Mouse (Mus musculus) hindbrain, embryonic 14.5 days (tissue): Measurements from ENCODE around the gene Tmem88b. TPM values are rescaled to one million over a fixed set of nuclear protein-coding genes. Genes with fewer than 3 reads are reported as not detected.
A peak's percentile ranks its signal among the peaks of the same experiment; 100 is the strongest.
"Not testable (repeated sequence)": the region's sequence is repeated elsewhere in the genome, so short reads cannot be mapped to it uniquely, and the experiment has no call there.

Experiments
- ATAC-seq: fragments of 200-750 bp; cut with Nextera tagmentation; 2 replicates; pipeline ENCODE4 v1.8.0; 2017; ENCODE audit warnings: moderate number of reproducible peaks, mild to moderate bottlenecking, moderate TSS enrichment, moderate library complexity; ENCODE audit not compliant: low FRiP score
- DNase-seq: peaks from one replicate; pipeline ENCODE4 v3.0.0-alpha.2; 2015; ENCODE audit warnings: low spot score
- H3K27ac ChIP-seq: fragments of 300-500 bp; sonication (generic); 2 replicates; pipeline ENCODE4 v1.5.1; 2014; ENCODE audit warnings: mild to moderate bottlenecking, moderate library complexity
- H3K27me3 ChIP-seq: fragments of 300-500 bp; sonication (generic); 2 replicates; pipeline ENCODE4 v1.6.1; 2014; ENCODE audit warnings: mild to moderate bottlenecking, low read length, mixed read lengths; ENCODE audit not compliant: control insufficient read depth, insufficient read depth
- H3K36me3 ChIP-seq: fragments of 300-500 bp; sonication (generic); replicated peaks from 2 replicates; pipeline ENCODE4 v1.6.1; 2014; ENCODE audit not compliant: control insufficient read depth, insufficient read depth
- H3K4me1 ChIP-seq: fragments of 300-500 bp; sonication (generic); replicated peaks from 2 replicates; pipeline ENCODE4 v1.6.1; 2014; ENCODE audit warnings: antibody characterized with exemption, low read length, mixed read lengths; ENCODE audit not compliant: control insufficient read depth, insufficient read depth
- H3K4me2 ChIP-seq: fragments of 300-500 bp; sonication (generic); replicated peaks from 2 replicates; pipeline ENCODE4 v1.6.1; 2014; ENCODE audit warnings: mild to moderate bottlenecking, moderate library complexity
- H3K4me3 ChIP-seq: fragments of 300-500 bp; sonication (generic); replicated peaks from 2 replicates; pipeline ENCODE4 v1.5.1; 2014; ENCODE audit warnings: mild to moderate bottlenecking, low read length
- H3K9ac ChIP-seq: fragments of 300-500 bp; sonication (generic); 2 replicates; pipeline ENCODE4 v1.6.1; 2014
- H3K9me3 ChIP-seq: fragments of 300-500 bp; sonication (generic); 2 replicates; pipeline ENCODE4 v1.6.1; 2016; ENCODE audit warnings: low read length; ENCODE audit not compliant: control insufficient read depth
- WGBS: fragments of 180-500 bp; shearing (Covaris S2); extraction: QIAGEN DNeasy Blood & Tissue Kit; methylation state at CpG from one replicate; pipeline ENCODE4 v1.1.7; 2014; 5-methylcytosine and 5-hydroxymethylcytosine counted together
- polyA plus RNA-seq: library from polyadenylated mRNA; unstranded; fragments of >200 nt; fragmentation: Nextera tagmentation; extraction: Ambion mirVana; gene quantifications from 2 replicates; pipeline ENCODE4 v1.2.1, GENCODE M21; 2014

Gene Tmem88b
- polyA plus RNA-seq, 1 experiment from 2014 or later = 0.84 TPM

DNA sequence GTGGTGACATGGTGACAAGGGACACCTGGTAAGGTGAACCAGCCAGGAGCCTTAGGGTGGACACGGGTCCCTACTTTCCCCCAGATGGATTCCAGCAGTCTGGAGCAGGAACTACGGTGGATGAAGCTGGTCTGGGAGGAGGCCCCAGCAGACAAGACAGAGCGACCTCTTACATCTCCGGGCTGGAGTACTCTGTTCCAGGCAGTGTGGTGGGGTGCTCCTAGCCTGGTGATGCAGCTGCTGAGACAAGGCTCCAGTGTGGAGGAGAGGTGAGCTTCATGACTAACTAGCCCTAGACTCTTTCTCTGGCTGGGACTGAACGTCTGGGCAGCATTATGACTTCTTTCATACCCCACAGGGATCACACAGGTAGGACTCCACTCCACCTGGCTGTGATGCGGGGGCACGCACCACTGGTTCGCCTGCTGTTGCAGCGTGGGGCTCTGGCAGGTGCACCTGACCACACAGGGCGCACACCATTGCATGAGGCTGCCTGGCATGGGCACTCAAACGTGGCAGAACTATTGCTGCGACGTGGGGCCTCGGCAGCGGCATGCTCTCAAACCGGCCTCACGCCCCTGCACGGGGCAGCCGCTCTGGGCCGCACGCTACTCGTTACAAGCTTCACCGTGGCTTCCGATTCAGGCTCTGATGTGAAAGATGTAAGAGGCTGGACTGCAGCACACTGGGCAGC lies 5.7 kb upstream of the Tmem88b start:
- ATAC-seq (no peak), DNase-seq (no peak)
- Histone ChIP-seq H3K36me3 (no peaks in the 10 kb centered on the region), H3K9me3 (no peaks in the 10 kb centered on the region), H3K4me1 (no peaks in the 10 kb centered on the region), H3K4me2 (no peak overlapping the region), H3K9ac (no peak overlapping the region), H3K27me3 (no peaks in the 10 kb centered on the region), H3K4me3 (no peak overlapping the region), H3K27ac (no peak overlapping the region)
- whole genome bisulfite sequencing = 74% methylated on average over 24 of the region's 24 CpGs

DNA sequence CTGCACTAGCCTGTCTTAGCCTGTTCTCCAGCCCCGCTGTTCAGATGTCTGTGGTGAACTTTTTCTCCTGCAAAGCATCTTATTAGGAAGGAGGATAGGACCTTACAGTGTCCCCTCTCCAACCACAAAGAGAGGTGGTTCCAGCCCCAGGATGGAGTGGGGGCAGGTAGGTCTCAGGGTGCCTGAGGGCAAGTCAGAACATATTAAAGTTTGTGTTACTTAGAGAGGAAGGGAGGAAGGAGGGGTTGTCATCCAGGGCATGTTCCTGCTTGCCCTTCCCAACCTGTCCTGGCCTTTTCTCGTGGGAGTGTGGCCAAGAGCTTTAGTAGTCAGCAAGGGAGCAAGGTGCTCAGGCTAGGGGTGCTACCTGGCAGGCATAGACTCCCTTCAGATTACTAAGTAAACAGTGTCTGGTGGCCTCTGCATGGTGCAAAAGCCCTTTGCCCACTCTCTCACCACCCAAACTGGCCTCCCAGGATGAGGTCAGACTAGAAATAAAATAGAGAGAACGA lies 5.0 kb upstream of the Tmem88b start:
- 83% methylated on average over 3 of the region's 3 CpGs for WGBS
- DNase-seq (no peak), ATAC-seq (no peak)
- no peak overlapping the region for H3K4me2 ChIP-seq
- no peak overlapping the region for H3K27ac ChIP-seq
- no peak overlapping the region for H3K4me3 ChIP-seq
- no peak overlapping the region for H3K9ac ChIP-seq
- H3K36me3 ChIP-seq = no peaks in the 10 kb centered on the region
- H3K27me3 ChIP-seq = no peaks in the 10 kb centered on the region
- no peaks in the 10 kb centered on the region for H3K4me1 ChIP-seq
- H3K9me3 ChIP-seq = no peaks in the 10 kb centered on the region

DNA sequence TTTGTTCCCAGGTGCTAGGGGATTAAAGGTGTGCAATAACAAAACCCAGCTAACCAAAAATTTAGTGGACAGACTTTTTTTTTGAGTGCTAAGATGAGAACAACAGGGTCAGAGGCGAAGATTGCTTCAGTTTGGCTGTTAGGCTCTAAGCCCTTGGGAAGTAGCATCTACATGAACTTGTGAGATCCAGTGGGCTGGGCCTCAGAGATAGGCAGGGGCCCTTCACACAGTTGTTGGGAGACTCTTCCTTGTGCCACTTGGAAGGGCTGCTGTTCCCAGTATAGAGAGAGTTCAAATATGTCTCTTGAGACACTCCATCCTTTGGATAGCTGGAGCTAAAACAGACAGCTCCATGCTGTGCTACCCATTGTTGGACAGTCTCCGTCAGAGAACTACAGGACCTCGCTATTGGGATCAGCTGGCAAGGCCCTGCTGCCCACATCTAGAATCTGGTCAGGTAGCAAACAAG lies 4.4 kb upstream of the Tmem88b start, which contains the start of gene Ankrd65:
Gene Ankrd65, plus strand, starts transcription at position 419 of the 469 bp plus-strand sequence.
- no peaks in the 10 kb centered on the region for H3K27me3 ChIP-seq
- H3K4me1 ChIP-seq = 0 out of 2 replicates have a peak, but pooled peaks cover 3% of the 10 kb centered on the region
- DNase-seq (no peak), ATAC-seq (no peak)
- H3K36me3 ChIP-seq = no peaks in the 10 kb centered on the region
- no peak within 1 kb of the TSS for H3K4me3 ChIP-seq
- H3K27ac ChIP-seq = no peak within 1 kb of the TSS
- no peaks in the 10 kb centered on the region for H3K9me3 ChIP-seq
- H3K4me2 ChIP-seq = no peak within 1 kb of the TSS
- H3K9ac ChIP-seq = no peak within 1 kb of the TSS
- WGBS = 60% methylated on average over 3 of the region's 3 CpGs

DNA sequence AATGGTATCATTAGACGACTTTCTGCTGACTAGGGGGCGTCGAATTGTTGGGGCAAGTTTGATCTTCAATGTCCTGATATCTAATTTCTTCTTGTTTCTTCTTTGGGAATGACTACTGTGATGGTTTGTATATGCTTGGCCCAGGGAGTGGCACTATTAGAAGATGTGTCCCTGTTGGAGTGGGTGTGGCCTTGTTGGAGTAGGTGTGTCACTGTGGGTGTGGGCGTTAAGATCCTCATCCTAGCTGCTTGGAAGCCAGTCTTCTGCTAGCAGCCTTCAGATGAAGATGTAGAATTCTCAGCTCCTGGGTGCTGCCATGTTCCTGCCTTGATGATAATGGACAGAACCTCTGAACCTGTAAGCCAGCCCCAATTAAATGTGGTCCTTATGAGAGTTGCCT lies 3.2 kb upstream of the Tmem88b start:
- H3K4me3 ChIP-seq, H3K4me1 ChIP-seq, H3K27ac ChIP-seq, H3K27me3 ChIP-seq, DNase-seq, ATAC-seq, H3K4me2 ChIP-seq, H3K9ac ChIP-seq, H3K9me3 ChIP-seq, H3K36me3 ChIP-seq: not testable (repeated sequence)
- WGBS = 82% methylated on average over 4 of the region's 4 CpGs

DNA sequence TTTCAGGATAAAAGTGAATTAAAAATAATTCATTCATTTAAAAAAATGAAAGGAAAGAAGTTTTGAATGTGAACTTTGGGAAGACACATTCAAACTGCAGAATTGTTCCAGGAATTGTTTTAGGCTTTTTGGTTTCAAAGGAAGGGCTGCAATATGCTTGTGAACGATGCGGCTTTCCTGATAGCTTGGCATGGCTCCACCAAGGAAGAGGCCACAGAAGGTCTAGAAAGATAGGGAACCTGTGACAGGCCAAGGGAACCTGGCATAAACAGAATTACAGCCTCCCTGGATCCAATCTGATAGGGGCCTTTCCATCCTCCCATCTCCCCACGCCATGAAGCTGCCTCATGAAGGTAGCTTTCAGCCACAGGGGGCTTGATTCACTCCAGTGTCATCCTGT lies 2.6 kb upstream of the Tmem88b start:
- no peak overlapping the region for H3K27ac ChIP-seq
- H3K27me3 ChIP-seq = no peaks in the 10 kb centered on the region
- WGBS = 76% methylated on average over 3 of the region's 3 CpGs
- no peak for DNase-seq
- H3K9me3 ChIP-seq = no peaks in the 10 kb centered on the region
- no peak overlapping the region for H3K9ac ChIP-seq
- no peak for ATAC-seq
- no peak overlapping the region for H3K4me3 ChIP-seq
- H3K4me2 ChIP-seq = no peak overlapping the region
- H3K4me1 ChIP-seq = peaks cover 10% of the 10 kb centered on the region
- no peaks in the 10 kb centered on the region for H3K36me3 ChIP-seq

DNA sequence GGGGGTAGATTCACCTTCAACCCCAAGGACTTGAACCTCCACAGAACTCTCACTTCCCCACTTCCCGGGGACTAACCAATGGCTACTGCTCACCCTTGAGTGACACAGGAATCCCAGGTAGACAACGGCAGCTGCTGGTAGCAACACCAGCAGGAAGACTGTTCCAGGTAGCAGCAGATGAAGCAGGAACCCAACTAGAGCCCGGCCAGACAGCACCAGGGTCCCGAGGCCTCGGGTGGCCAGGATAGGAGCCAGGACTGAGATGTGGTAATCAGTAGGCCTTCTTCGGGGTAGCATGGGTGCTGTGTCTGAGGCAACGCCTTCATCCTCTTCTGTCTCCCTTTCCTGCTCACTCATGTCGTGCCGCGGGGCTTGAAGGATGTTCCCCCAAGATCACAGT lies 428 bp downstream of the Tmem88b start:
- Histone ChIP-seq H3K4me3 (no peak overlapping the region), H3K27ac (no peak overlapping the region), H3K4me1 (peaks cover 11% of the 10 kb centered on the region), H3K27me3 (no peaks in the 10 kb centered on the region), H3K9ac (no peak overlapping the region), H3K36me3 (no peaks in the 10 kb centered on the region), H3K9me3 (no peaks in the 10 kb centered on the region), H3K4me2 (0 out of 2 replicates have a peak overlapping the region, but pooled peaks have one; percentile 10)
- WGBS = 88% methylated on average over 10 of the region's 10 CpGs
- ATAC-seq = no peak
- no peak for DNase-seq

DNA sequence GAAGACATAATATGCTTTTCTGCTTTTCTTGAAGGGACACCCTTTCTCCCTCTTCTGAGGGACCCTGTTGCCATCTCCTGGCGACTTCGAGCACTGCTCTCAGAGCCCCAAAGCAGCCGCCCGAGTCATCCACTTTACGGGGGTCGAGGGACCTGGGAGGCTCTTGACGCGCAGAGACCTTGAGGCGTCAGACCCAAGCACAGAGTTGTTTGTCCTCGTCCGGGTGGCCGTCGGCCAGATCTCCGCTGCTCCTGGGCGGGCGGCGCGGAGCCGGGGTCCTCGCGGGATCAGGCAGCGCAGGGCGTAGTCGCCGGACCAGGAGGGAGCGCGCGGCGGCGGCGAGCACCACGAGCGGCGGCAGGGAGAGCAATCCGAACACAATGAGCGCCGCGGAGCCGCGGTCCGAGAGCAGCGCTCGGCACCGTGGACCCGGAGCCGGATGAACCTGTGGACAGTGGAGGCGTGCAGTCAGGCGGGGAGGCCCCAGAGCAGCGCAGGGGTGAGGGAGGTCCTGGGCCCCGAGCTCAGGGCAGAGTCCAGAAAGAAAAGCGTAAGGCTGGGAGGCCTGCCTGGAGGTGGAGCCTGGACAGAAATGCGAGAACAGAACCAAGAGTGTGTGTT lies 1.5 kb downstream of the Tmem88b start:
- H3K9me3 ChIP-seq = no peaks in the 10 kb centered on the region
- peak overlapping the region; percentile 56 for H3K4me3 ChIP-seq
- H3K4me2 ChIP-seq = peak overlapping the region; percentile 61
- H3K36me3 ChIP-seq = no peaks in the 10 kb centered on the region
- under 1% methylated on average over 47 of the region's 52 CpGs for WGBS
- ATAC-seq (peak; percentile 89), DNase-seq (peak; percentile 84)
- H3K27ac ChIP-seq = peak overlapping the region; percentile 90
- H3K27me3 ChIP-seq = no peaks in the 10 kb centered on the region
- H3K9ac ChIP-seq = peak overlapping the region; percentile 81
- peaks cover 11% of the 10 kb centered on the region for H3K4me1 ChIP-seq

DNA sequence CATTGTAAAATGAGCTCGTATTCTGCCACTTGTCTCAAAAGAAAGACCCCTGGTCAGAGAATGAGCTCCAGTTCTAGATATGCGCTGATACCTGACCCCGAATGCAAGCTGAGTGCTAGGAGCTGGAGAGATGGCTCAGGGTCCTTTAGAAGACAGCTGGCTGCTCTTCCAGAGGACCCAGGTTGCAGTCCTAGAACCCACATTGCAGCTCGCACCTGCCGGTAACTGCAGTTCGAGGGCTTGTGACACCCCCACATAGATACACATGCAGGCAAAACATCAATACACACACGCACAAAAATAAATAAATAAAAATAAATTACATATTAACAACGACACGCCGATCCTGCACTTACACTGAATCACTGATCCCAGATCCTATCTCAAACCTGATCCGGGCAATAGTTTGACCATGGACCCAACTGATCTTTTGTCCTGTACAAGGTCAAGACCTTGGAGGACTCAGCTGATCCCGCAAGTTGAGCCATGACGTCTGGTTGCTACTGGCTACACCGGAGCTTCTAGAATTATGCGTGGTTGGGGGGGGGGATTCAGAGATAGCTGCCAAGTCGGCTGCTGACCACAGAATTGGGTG lies 2.1 kb downstream of the Tmem88b start:
- Histone ChIP-seq H3K4me1 (peaks cover 11% of the 10 kb centered on the region), H3K4me3 (peak overlapping the region; percentile 56), H3K4me2 (peak overlapping the region; percentile 61), H3K9ac (peak overlapping the region; percentile 81), H3K36me3 (no peaks in the 10 kb centered on the region), H3K27me3 (no peaks in the 10 kb centered on the region), H3K9me3 (no peaks in the 10 kb centered on the region), H3K27ac (peak overlapping the region; percentile 90)
- 41% methylated on average over 16 of the region's 16 CpGs for WGBS
- ATAC-seq (no peak), DNase-seq (no peak)

DNA sequence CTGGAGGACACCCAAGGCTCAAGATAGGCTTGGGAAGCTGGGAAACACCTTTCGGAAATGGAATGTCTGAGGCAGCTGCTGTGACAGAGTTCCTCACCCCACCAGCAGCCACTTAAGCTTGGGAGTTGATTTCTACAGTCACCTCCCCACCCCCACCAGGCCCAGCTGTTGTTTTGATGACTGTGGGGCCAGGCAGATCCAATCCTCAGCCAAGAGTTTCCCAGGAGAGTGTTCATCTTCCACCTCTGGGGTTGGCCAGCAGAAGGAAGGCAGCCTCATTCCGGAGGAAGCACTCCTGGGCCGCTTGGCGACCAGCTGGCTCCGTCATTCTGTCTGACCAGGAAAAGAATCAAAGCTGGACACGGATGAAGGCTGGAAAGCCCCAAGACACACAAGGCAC lies 4.8 kb downstream of the Tmem88b start:
- 0 out of 2 replicates have a peak overlapping the region, but pooled peaks have one; percentile 12 for H3K27ac ChIP-seq
- peak overlapping the region; percentile 7; the same call in 1 of the 2 replicates for H3K4me2 ChIP-seq
- peaks cover 11% of the 10 kb centered on the region for H3K4me1 ChIP-seq
- no peaks in the 10 kb centered on the region for H3K9me3 ChIP-seq
- no peak overlapping the region for H3K9ac ChIP-seq
- DNase-seq = no peak
- H3K36me3 ChIP-seq = no peaks in the 10 kb centered on the region
- no peak for ATAC-seq
- 23% methylated on average over 6 of the region's 6 CpGs for WGBS
- H3K27me3 ChIP-seq = no peaks in the 10 kb centered on the region
- H3K4me3 ChIP-seq = no peak overlapping the region
